Mouse (Mus musculus): ENCODE measurements at regions not wholly inside any gene's neighbourhood (a gene's known extent, or its start where the extent isn't known, plus 50 kb on each side); places are given as distances from the start of the nearest gene placed in this dataset.

- TF ChIP-seq CTCF (IDR thresholded peaks at IDR 0.05; ENCODE audit: low read depth): no peak
- TF ChIP-seq EP300 (IDR thresholded peaks at IDR 0.05; ENCODE audit: low read depth): no peak
These were observed 87.5 kb upstream of the Sulf2 start for GRCm38 (mm10) chr2:166242786-166243521.
